Mouse (Mus musculus): ENCODE measurements around the gene Spty2d1. TPM values are rescaled to one million over a fixed set of nuclear protein-coding genes. Genes with fewer than 3 reads are reported as not detected.

Gene Spty2d1
- polyA plus RNA-seq, 1 experiment from 2014 or later, result 7.3 TPM

DNA sequence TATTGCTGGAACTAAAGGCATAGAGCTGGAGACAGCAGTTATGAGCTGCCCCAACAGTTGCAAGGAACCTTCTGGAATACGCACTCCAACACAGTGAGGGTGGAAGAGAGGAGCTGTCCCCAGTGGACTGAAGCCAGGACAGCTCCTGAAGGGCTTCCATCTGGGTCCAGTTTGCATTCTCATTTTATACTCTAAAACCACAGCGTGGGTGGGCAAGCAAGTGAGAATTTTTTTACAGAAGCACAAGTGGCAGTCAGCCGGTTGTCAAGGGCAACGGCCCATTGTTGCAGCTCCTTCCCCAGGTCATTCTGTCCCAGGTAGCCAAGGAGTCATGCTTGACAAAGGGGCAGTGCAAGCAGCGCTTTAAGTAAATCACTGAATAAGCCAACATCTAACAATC, 11.4 kb upstream of the Spty2d1 start:
- 72% methylated on average over 5 of the region's 5 CpGs for WGBS
- Histone ChIP-seq H3K9me3 (replicated peaks) (no peaks in the 10 kb centered on the region), H3K27ac (replicated peaks) (no peak overlapping the region), H3K9ac (replicated peaks) (no peak overlapping the region), H3K36me3 (no peaks in the 10 kb centered on the region), H3K4me1 (peaks cover 8% of the 10 kb centered on the region), H3K4me2 (no peak overlapping the region), H3K27me3 (replicated peaks) (no peaks in the 10 kb centered on the region), H3K4me3 (replicated peaks) (no peak overlapping the region)
- no peak for ATAC-seq (ENCODE audit: low FRiP score)

DNA sequence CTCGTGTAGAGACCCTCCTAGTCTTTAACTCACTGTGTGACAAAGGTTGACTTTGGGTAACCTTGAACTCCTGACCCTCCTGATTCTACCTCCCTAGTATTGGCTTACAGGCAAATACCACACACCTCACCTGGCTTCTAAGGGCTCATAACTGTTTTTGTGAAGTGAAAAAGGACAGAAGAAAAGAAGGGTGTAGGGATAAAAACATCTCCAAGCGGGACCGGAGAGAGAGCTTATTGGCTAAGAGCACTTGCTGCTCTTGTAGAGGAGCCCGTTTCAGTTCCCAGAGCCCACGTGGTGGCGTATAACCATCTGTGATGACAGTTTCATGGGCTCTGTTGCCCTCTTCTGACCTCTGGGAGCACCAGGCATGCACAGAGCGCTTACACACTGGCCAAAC, 8.9 kb upstream of the Spty2d1 start:
- H3K9me3 ChIP-seq (replicated peaks), result no peaks in the 10 kb centered on the region
- 73% methylated on average over 7 of the region's 7 CpGs for WGBS
- H3K4me1 ChIP-seq, result peaks cover 8% of the 10 kb centered on the region
- H3K4me3 ChIP-seq (replicated peaks), result no peak overlapping the region
- no peaks in the 10 kb centered on the region for H3K27me3 ChIP-seq (replicated peaks)
- H3K9ac ChIP-seq (replicated peaks), result no peak overlapping the region
- ATAC-seq (ENCODE audit: low FRiP score), result no peak
- no peak overlapping the region for H3K4me2 ChIP-seq
- H3K36me3 ChIP-seq, result no peaks in the 10 kb centered on the region
- H3K27ac ChIP-seq (replicated peaks), result no peak overlapping the region

DNA sequence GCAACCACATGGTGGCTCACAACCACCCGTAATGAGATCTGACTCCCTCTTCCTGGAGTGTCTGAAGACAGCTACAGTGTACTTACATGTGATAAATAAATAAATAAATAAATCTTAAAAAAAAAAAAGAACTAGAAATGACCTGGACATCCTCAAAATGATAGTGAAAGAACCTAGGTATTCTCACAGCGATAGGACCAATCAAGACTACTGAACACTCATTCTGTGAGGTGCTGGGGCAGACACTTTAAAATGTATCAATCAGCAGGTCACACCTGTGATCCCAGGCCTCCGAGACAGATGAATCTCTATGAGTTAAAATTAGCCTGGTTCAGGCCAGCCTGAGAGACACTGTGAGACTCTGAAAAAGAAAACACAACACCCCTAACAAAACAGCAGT, 8.4 kb upstream of the Spty2d1 start:
- no peak overlapping the region for H3K4me3 ChIP-seq (replicated peaks)
- H3K9me3 ChIP-seq (replicated peaks), result no peaks in the 10 kb centered on the region
- no peaks in the 10 kb centered on the region for H3K27me3 ChIP-seq (replicated peaks)
- peaks cover 8% of the 10 kb centered on the region for H3K4me1 ChIP-seq
- no peaks in the 10 kb centered on the region for H3K36me3 ChIP-seq
- H3K4me2 ChIP-seq, result no peak overlapping the region
- WGBS, result 80% methylated on average over 3 of the region's 3 CpGs
- ATAC-seq (ENCODE audit: low FRiP score), result no peak
- no peak overlapping the region for H3K27ac ChIP-seq (replicated peaks)
- H3K9ac ChIP-seq (replicated peaks), result no peak overlapping the region

DNA sequence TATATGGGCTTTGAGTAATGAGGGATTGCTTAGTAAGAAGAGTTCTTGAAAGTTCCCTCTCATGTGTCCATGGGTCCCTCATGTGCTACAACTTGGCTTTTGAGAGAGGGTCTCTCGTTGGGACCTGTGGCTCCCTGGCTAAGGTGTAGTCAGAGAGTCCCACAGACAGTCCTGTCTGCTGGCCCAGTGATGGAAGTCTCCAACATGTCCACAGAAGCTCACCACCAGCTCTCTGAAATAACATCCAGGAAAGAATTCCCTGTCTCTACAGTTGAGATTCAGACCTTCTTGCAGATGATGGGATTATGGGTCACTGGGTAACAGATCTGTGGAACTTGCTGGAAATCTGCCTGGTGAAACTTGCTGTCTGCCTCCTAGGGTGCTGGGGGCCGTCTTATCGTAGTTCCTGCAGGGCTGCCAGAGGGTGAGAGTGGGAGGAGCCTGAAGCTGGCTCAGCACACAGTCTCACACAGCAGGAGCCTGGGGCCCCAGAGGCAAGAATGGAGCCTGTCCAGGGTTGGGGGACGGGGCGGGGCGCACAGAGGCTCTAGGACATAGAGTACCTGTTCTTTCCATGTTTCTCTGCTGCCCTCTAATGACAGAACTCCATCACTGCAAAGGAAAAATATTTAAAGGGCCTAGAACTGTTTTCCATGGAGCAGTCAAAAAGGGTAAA, 7.3 kb upstream of the Spty2d1 start:
- Histone ChIP-seq H3K4me2 (peak overlapping the region; percentile 56), H3K9me3 (replicated peaks) (no peaks in the 10 kb centered on the region), H3K9ac (replicated peaks) (0 out of 2 replicates have a peak overlapping the region, but pooled peaks have one; percentile 28), H3K27ac (replicated peaks) (0 out of 2 replicates have a peak overlapping the region, but pooled peaks have one; percentile 37), H3K36me3 (no peaks in the 10 kb centered on the region), H3K4me3 (replicated peaks) (peak overlapping the region; percentile 18), H3K27me3 (replicated peaks) (no peaks in the 10 kb centered on the region), H3K4me1 (peaks cover 15% of the 10 kb centered on the region)
- 11% methylated on average over 6 of the region's 6 CpGs for WGBS
- ATAC-seq (ENCODE audit: low FRiP score), result peak; percentile 87

DNA sequence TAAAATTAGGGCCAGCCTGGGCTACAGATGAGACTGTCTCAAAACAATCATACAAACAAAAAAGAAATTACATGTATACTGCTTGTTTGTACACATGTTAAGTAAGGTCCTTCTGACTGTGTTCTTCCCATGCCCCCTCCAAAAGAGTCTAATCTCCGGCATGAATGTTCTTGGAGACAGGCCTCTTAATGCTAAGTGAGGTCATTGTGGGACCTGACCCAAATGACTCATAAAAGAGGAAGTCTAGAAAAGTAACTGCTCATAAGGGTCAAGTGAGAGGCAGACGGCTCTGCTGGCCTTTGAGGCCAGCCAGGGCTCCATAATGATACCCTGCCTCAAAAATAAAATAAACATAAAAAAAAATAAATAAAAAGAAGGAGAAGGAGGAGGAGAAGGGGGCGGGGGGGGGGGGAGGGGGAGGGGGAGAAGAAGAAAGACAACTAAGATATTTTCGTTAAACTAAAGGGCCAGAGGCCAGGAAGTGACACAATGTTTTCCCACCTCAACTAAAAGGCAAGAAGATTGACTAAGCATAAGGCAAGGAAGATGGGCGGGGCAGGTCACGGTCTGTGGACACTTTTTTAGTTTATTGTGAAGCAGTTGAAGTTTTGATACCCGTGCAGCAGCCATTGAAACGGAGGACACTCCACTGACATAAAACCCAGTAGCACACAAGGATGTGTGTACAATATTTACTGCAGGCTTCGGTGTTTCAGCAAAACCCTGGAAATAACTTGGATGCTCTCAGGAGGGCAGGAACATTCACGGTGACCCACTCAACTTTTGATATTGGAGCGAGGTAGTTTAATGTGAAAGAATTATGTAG, 6.6 kb upstream of the Spty2d1 start:
- H3K27me3 ChIP-seq (replicated peaks), result no peaks in the 10 kb centered on the region
- WGBS, result 50% methylated on average over 11 of the region's 11 CpGs
- ATAC-seq (ENCODE audit: low FRiP score), result no peak
- H3K4me3 ChIP-seq (replicated peaks), result no peak overlapping the region
- no peaks in the 10 kb centered on the region for H3K36me3 ChIP-seq
- no peak overlapping the region for H3K27ac ChIP-seq (replicated peaks)
- H3K9ac ChIP-seq (replicated peaks), result no peak overlapping the region
- peaks cover 21% of the 10 kb centered on the region for H3K4me1 ChIP-seq
- H3K9me3 ChIP-seq (replicated peaks), result no peaks in the 10 kb centered on the region
- H3K4me2 ChIP-seq, result no peak overlapping the region

DNA sequence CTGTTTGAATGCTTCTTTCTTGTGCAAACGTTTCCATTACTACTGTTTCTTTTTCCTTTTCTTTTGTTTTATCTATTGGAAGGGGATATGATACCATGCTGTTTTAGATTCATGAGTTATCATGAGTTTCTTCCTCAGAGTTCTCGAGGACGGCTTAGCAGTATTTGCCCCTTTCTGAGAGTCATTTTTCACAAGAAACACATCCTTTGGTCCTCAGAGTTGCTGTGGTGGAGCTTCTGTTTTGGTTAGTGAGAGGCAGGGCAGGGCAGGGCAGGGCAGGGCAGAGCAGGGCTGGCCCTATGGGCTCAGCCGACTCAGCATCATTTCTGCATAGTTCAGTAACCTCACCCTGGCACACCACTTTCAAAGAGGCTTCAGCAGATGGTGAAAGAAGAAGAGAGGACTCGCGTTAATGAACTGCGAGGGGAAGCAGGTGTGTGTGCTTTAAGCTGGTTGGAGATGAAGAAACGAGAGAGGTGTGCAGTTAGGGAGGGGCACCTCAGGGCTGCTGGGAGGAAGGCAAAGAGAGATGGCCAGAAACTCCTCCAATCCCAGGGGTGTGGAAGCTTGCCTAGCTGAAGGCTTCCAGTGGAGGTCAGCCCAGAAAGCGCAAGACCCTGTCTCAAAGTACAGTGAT, 5.0 kb upstream of the Spty2d1 start:
- H3K4me3 ChIP-seq (replicated peaks), result no peak overlapping the region
- H3K9me3 ChIP-seq (replicated peaks), result no peaks in the 10 kb centered on the region
- peaks cover 31% of the 10 kb centered on the region for H3K4me1 ChIP-seq
- no peak for ATAC-seq (ENCODE audit: low FRiP score)
- 57% methylated on average over 9 of the region's 9 CpGs for WGBS
- no peaks in the 10 kb centered on the region for H3K36me3 ChIP-seq
- no peak overlapping the region for H3K4me2 ChIP-seq
- no peak overlapping the region for H3K9ac ChIP-seq (replicated peaks)
- no peaks in the 10 kb centered on the region for H3K27me3 ChIP-seq (replicated peaks)
- no peak overlapping the region for H3K27ac ChIP-seq (replicated peaks)

DNA sequence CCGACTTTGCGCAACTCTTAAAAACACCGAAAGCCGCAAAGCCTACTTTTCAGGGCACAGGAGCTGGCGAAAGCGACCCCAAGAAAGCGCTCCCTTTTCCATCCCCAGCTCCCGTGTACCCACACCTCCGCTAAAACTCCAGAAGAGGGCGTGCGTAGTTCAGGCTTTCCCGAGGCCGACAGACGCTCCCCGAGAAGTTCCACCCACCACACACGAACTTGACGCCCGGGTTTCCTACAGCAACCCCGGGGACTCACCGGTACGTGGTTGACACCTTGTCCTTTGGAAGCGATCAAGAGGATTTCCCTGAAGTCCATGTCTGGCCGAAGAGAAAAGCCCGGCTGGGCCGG, 418 bp downstream of the Spty2d1 start:
- whole genome bisulfite sequencing, result under 1% methylated on average over 25 of the region's 25 CpGs
- Histone ChIP-seq H3K4me2 (peak overlapping the region; percentile 87), H3K4me1 (peaks cover 54% of the 10 kb centered on the region), H3K27me3 (replicated peaks) (no peaks in the 10 kb centered on the region), H3K9ac (replicated peaks) (peak overlapping the region; percentile 72), H3K4me3 (replicated peaks) (peak overlapping the region; percentile 76), H3K27ac (replicated peaks) (peak overlapping the region; percentile 89), H3K9me3 (replicated peaks) (no peaks in the 10 kb centered on the region), H3K36me3 (no peaks in the 10 kb centered on the region)
- peak; percentile 60 for ATAC-seq (ENCODE audit: low FRiP score)

DNA sequence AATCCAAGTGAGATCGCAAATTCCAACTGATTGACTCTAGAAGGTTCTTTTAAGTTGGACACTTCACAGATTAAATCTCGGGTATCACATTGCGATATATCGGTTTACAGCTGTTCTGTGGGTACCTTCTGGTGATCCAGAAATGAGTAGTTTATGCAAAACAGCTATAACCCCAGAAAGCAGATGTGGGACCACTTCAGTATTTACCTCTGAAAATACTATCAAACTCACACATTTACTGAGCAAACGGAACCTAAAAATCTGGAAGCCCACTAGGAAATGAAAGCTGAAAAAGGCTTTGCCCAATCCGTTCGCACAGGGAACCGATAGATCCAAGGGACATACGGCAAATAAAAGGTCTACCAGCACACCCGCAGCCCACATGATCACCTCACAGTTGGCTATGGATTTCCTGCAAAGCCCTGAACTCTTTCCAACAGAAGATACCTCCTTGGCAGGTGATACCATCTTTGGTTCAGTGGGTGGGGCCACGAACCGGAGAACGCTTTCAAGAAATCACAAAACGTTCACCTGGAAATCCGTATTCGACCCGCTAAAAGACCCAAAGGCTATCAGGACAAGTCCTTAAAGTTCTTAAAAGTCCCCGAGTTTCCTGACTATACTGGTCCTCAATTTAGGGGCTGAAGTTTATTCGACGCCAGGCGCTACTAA, 966 bp downstream of the Spty2d1 start:
- no peak for ATAC-seq (ENCODE audit: low FRiP score)
- H3K9me3 ChIP-seq (replicated peaks), result no peaks in the 10 kb centered on the region
- peak overlapping the region; percentile 76 for H3K4me3 ChIP-seq (replicated peaks)
- H3K4me1 ChIP-seq, result peaks cover 59% of the 10 kb centered on the region
- no peaks in the 10 kb centered on the region for H3K36me3 ChIP-seq
- peak overlapping the region; percentile 72 for H3K9ac ChIP-seq (replicated peaks)
- 25% methylated on average over 21 of the region's 21 CpGs for WGBS
- peak overlapping the region; percentile 89 for H3K27ac ChIP-seq (replicated peaks)
- H3K27me3 ChIP-seq (replicated peaks), result no peaks in the 10 kb centered on the region
- peak overlapping the region; percentile 87 for H3K4me2 ChIP-seq

DNA sequence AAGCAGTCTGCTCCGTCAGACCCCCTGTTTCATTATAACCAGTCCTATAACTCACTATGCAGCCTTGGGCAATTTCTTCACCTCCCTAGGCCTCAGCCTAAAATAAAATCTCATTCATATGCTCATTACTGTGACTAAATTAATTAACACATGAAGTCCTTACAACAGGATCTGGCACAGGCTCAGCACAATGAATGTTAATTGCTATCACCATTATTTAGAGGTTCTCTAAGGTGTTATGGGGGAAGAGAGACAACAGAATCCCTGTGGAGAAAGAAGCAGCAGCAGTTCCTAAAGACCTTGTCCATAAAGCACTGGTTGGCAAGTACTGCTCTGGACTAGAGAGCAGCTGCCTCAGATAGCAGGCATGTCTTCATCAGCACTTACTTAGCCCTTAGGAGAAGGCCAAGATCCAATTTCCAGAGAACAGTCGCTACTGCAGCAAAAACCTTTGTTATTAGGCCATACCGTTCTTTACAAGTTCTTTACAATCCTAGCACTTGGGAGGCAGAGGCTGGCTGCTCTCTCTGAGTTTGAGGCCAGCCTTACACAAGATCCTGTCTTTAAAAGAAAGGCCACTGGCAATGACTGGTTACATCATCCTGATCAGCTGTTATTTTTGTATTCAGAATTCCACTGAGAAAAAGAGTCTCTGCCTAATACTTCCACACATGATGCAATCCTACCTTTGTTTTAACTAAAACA, 4.6 kb downstream of the Spty2d1 start:
- Histone ChIP-seq H3K27ac (replicated peaks) (peak overlapping the region; percentile 41; the same call in 1 of the 2 replicates), H3K4me1 (peaks cover 55% of the 10 kb centered on the region), H3K9me3 (replicated peaks) (no peaks in the 10 kb centered on the region), H3K36me3 (peaks cover 9% of the 10 kb centered on the region), H3K27me3 (replicated peaks) (no peaks in the 10 kb centered on the region), H3K9ac (replicated peaks) (no peak overlapping the region), H3K4me3 (replicated peaks) (no peak overlapping the region), H3K4me2 (no peak overlapping the region)
- WGBS, result 12% methylated on average over 3 of the region's 3 CpGs
- ATAC-seq (ENCODE audit: low FRiP score), result no peak

DNA sequence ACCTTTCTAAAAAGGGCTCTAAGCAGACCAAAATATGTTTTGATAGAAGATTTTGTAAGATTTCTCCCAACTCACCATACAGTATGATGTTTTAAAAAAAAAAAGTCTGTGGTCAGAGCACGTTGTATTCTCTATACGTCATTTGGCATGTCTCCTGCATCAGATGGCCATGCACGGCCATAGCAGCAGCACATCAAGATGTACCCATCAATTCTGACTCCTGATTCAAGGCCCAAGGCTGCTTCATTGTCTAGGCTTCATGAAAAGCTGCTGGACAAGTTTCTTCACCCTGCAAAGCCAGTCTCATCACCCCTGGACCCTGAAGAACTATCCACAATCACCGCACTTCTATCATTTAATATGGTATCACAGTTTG, 6.3 kb downstream of the Spty2d1 start:
- no peak for ATAC-seq (ENCODE audit: low FRiP score)
- 66% methylated on average over 4 of the region's 4 CpGs for WGBS
- Histone ChIP-seq H3K27me3 (replicated peaks) (no peaks in the 10 kb centered on the region), H3K9me3 (replicated peaks) (no peaks in the 10 kb centered on the region), H3K9ac (replicated peaks) (no peak overlapping the region), H3K27ac (replicated peaks) (no peak overlapping the region), H3K4me1 (peaks cover 48% of the 10 kb centered on the region), H3K36me3 (peaks cover 26% of the 10 kb centered on the region), H3K4me2 (no peak overlapping the region), H3K4me3 (replicated peaks) (no peak overlapping the region)
